Mouse (Mus musculus) C2C12 (cell line): ENCODE measurements around the gene Csrp1.

Source experiments
- CTCF ChIP-seq: IDR thresholded peaks from one replicate; pipeline ENCODE4 v1.5.1; 2011; ENCODE audit not compliant: control insufficient read depth, insufficient read depth, insufficient read length
- USF1 ChIP-seq: IDR thresholded peaks from one replicate; pipeline ENCODE4 v1.6.1; 2011; ENCODE audit warnings: low read depth, mild to moderate bottlenecking, control low read depth, moderate library complexity

GRCm38 (mm10) chr1:135700605-135701004, 19.3 kb upstream of the Csrp1 start:
- TF ChIP-seq CTCF (peak; percentile 30), USF1 (no peak)
